Mouse (Mus musculus): ENCODE data around the gene Pglyrp1.
A peak's percentile ranks its signal among the peaks of the same experiment; 100 is the strongest.
"Not testable (repeated sequence)": the region's sequence is repeated elsewhere in the genome, so short reads cannot be mapped to it uniquely, and the experiment has no call there.

The Pglyrp1 gene

GRCm38 (mm10) chr7:18871031-18871430, at the start of gene Pglyrp1:
TSS of gene Pglyrp1 (plus strand) at chr7:18871331.
- DNase-seq (ENCODE audit: low spot score): not testable (repeated sequence)

- DNase-seq (ENCODE audit: low spot score): no peak
Measured at GRCm38 (mm10) chr7:18821507-18821906, 49.6 kb upstream of the Pglyrp1 start, which contains the start of gene Psg17. TSS of gene Psg17 (minus strand) at chr7:18821607.

- no peak for DNase-seq (ENCODE audit: low spot score)
Measured at GRCm38 (mm10) chr7:18827792-18828546, 43.2 kb upstream of the Pglyrp1 start.

GRCm38 (mm10) chr7:18828592-18828991, 42.5 kb upstream of the Pglyrp1 start:
- no peak for DNase-seq (ENCODE audit: low spot score)

GRCm38 (mm10) chr7:18829545-18829944, 41.6 kb upstream of the Pglyrp1 start:
- no peak for DNase-seq (ENCODE audit: low spot score)

GRCm38 (mm10) chr7:18832298-18832697, 38.8 kb upstream of the Pglyrp1 start:
- DNase-seq (ENCODE audit: low spot score): no peak

GRCm38 (mm10) chr7:18839865-18840264, 31.3 kb upstream of the Pglyrp1 start, which contains the start of gene Mill2:
TSS of gene Mill2 (plus strand) at chr7:18839966.
- DNase-seq (ENCODE audit: low spot score): no peak

- no peak for DNase-seq (ENCODE audit: low spot score)
Measured at GRCm38 (mm10) chr7:18840386-18841173, 30.6 kb upstream of the Pglyrp1 start.

GRCm38 (mm10) chr7:18841174-18841567, 30.0 kb upstream of the Pglyrp1 start:
- DNase-seq (ENCODE audit: low spot score): no peak

- DNase-seq (ENCODE audit: low spot score): no peak
Measured at GRCm38 (mm10) chr7:18844811-18845210, 26.3 kb upstream of the Pglyrp1 start.

- DNase-seq (ENCODE audit: low spot score): no peak
Measured at GRCm38 (mm10) chr7:18848395-18848794, 22.7 kb upstream of the Pglyrp1 start.

GRCm38 (mm10) chr7:18858310-18858916, 12.7 kb upstream of the Pglyrp1 start:
- no peak for DNase-seq (ENCODE audit: low spot score)

- no peak for DNase-seq (ENCODE audit: low spot score)
Measured at GRCm38 (mm10) chr7:18862801-18863200, 8.3 kb upstream of the Pglyrp1 start.

- DNase-seq (ENCODE audit: low spot score): no peak
Measured at GRCm38 (mm10) chr7:18868491-18868890, 2.6 kb upstream of the Pglyrp1 start.

GRCm38 (mm10) chr7:18872014-18872802, 1.1 kb downstream of the Pglyrp1 start:
- DNase-seq (ENCODE audit: low spot score): no peak

- DNase-seq (ENCODE audit: low spot score): no peak
Measured at GRCm38 (mm10) chr7:18872816-18873215, 1.7 kb downstream of the Pglyrp1 start.

- DNase-seq (ENCODE audit: low spot score): peak; percentile 71
Measured at GRCm38 (mm10) chr7:18873253-18873652, 2.1 kb downstream of the Pglyrp1 start.

- no peak for DNase-seq (ENCODE audit: low spot score)
Measured at GRCm38 (mm10) chr7:18875372-18875771, 4.2 kb downstream of the Pglyrp1 start.

- DNase-seq (ENCODE audit: low spot score): no peak
Measured at GRCm38 (mm10) chr7:18878691-18879090, 7.6 kb downstream of the Pglyrp1 start.

- no peak for DNase-seq (ENCODE audit: low spot score)
Measured at GRCm38 (mm10) chr7:18883991-18884744, 13.0 kb downstream of the Pglyrp1 start.

All from MN1 (cell line).